Mouse (Mus musculus): ENCODE data around the gene Rhbdd3. TPM values are rescaled to one million over a fixed set of nuclear protein-coding genes. Genes with fewer than 3 reads are reported as not detected.

Rhbdd3 gene
- polyA plus RNA-seq (2012), result 1.6 and 2.0 TPM in 2 replicates

GRCm38 (mm10) chr11:5098736-5099542 lies at the start of gene Rhbdd3, which contains the start of gene Ewsr1:
Rhbdd3 (plus strand) TSS chr11:5098926.
Ewsr1 (minus strand) TSS chr11:5099266.
- Histone ChIP-seq H3K4me1 (ENCODE audit: control insufficient read depth) (peaks cover 55% of the 10 kb centered on the region), H3K36me3 (ENCODE audit: control insufficient read depth) (peaks cover 51% of the 10 kb centered on the region), H3K4me3 (replicated peaks) (peak within 1 kb of the TSS; percentile 100), H3K9me3 (ENCODE audit: control insufficient read depth, low read length) (no peaks in the 10 kb centered on the region), H3K27me3 (ENCODE audit: control insufficient read depth) (no peaks in the 10 kb centered on the region)
- peak; percentile 61 for TF ChIP-seq GATA1 (IDR thresholded peaks at IDR 0.05; ENCODE audit: low read length)
- no peak for TF ChIP-seq TAL1 (IDR thresholded peaks at IDR 0.05; ENCODE audit: low read length)

- H3K36me3 ChIP-seq (ENCODE audit: control insufficient read depth), result no peaks in the 10 kb centered on the region
- no peak overlapping the region for H3K4me3 ChIP-seq (replicated peaks)
- no peaks in the 10 kb centered on the region for H3K9me3 ChIP-seq (ENCODE audit: control insufficient read depth, low read length)
- H3K27me3 ChIP-seq (ENCODE audit: control insufficient read depth), result peaks cover 30% of the 10 kb centered on the region
- no peaks in the 10 kb centered on the region for H3K4me1 ChIP-seq (ENCODE audit: control insufficient read depth)
- no peak for TF ChIP-seq TAL1 (IDR thresholded peaks at IDR 0.05; ENCODE audit: low read length)
- no peak for TF ChIP-seq GATA1 (IDR thresholded peaks at IDR 0.05; ENCODE audit: low read length)
Measured at GRCm38 (mm10) chr11:5051629-5052028, 47.1 kb upstream of the Rhbdd3 start.

DNA sequence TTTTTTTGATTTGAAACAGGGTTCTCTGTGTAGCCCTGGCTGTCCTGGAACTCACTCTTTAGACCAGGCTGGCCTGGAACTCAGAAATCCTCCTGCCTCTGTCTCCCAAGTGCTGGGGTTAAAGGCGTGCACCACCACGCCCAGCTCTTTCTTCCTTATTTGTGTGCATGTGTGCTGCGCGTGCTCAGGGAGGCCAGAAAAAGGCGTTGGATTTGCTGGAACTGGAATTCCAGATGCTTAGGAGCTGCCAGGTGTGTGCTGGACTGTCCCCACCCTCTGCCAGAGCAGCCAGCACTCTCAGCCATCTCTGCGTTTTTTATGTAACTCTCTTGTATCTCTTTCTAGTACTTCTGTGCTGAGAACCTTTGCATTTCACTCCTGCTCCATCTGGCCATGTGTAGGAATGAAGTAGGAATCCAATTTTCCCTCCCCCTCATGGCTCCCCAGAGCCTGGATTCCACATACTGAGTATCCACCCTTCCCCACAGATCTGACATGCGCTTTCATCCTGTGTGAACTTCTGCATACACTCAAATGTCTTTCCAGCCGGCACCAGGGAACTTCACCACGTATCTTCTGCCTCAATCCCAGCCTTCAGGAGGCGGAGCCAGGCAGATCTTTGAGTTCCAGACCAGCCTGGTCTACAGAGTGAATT lies 46.4 kb upstream of the Rhbdd3 start:
- Histone ChIP-seq H3K36me3 (ENCODE audit: control insufficient read depth) (no peaks in the 10 kb centered on the region), H3K9me3 (ENCODE audit: control insufficient read depth, low read length) (peaks cover under 1% of the 10 kb centered on the region; the same call in 1 of the 2 replicates), H3K4me1 (ENCODE audit: control insufficient read depth) (no peaks in the 10 kb centered on the region), H3K4me3 (replicated peaks) (no peak overlapping the region), H3K27me3 (ENCODE audit: control insufficient read depth) (peaks cover 37% of the 10 kb centered on the region)
- TF ChIP-seq GATA1 (IDR thresholded peaks at IDR 0.05; ENCODE audit: low read length) (no peak), TAL1 (IDR thresholded peaks at IDR 0.05; ENCODE audit: low read length) (no peak)

DNA sequence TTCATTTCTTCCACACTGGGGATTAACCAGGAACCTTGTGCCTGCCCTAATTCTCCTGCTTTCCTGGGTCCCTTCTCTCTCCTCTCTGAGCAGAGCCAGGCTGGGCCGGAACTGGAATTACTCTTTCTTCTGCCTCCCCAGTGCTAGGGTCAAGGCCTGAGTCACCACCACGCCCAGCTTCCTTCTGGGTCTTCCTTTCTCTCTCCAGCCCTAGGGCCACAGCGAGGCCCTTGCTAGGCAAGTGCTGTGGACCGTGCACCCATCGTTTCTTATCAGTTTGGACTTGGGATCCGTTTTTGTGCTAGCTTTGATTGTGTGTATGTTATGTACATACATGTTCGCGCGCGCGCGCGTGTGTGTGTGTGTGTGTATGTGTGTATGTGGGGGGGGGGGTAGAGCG lies 44.6 kb upstream of the Rhbdd3 start:
- TF ChIP-seq TAL1 (IDR thresholded peaks at IDR 0.05; ENCODE audit: low read length) (no peak), GATA1 (IDR thresholded peaks at IDR 0.05; ENCODE audit: low read length) (no peak)
- H3K9me3 ChIP-seq (ENCODE audit: control insufficient read depth, low read length), result peaks cover 13% of the 10 kb centered on the region; the same call in 1 of the 2 replicates
- H3K4me1 ChIP-seq (ENCODE audit: control insufficient read depth), result peaks cover 7% of the 10 kb centered on the region
- H3K36me3 ChIP-seq (ENCODE audit: control insufficient read depth), result no peaks in the 10 kb centered on the region
- H3K27me3 ChIP-seq (ENCODE audit: control insufficient read depth), result peaks cover 52% of the 10 kb centered on the region
- no peak overlapping the region for H3K4me3 ChIP-seq (replicated peaks)

- Histone ChIP-seq H3K27me3 (ENCODE audit: control insufficient read depth) (peaks cover 58% of the 10 kb centered on the region), H3K36me3 (ENCODE audit: control insufficient read depth) (no peaks in the 10 kb centered on the region), H3K4me3 (replicated peaks) (no peak overlapping the region), H3K4me1 (ENCODE audit: control insufficient read depth) (peaks cover 11% of the 10 kb centered on the region), H3K9me3 (ENCODE audit: control insufficient read depth, low read length) (peaks cover 20% of the 10 kb centered on the region; the same call in 1 of the 2 replicates)
- no peak for TF ChIP-seq GATA1 (IDR thresholded peaks at IDR 0.05; ENCODE audit: low read length)
- no peak for TF ChIP-seq TAL1 (IDR thresholded peaks at IDR 0.05; ENCODE audit: low read length)
Measured at GRCm38 (mm10) chr11:5054874-5055273, 43.9 kb upstream of the Rhbdd3 start.

DNA sequence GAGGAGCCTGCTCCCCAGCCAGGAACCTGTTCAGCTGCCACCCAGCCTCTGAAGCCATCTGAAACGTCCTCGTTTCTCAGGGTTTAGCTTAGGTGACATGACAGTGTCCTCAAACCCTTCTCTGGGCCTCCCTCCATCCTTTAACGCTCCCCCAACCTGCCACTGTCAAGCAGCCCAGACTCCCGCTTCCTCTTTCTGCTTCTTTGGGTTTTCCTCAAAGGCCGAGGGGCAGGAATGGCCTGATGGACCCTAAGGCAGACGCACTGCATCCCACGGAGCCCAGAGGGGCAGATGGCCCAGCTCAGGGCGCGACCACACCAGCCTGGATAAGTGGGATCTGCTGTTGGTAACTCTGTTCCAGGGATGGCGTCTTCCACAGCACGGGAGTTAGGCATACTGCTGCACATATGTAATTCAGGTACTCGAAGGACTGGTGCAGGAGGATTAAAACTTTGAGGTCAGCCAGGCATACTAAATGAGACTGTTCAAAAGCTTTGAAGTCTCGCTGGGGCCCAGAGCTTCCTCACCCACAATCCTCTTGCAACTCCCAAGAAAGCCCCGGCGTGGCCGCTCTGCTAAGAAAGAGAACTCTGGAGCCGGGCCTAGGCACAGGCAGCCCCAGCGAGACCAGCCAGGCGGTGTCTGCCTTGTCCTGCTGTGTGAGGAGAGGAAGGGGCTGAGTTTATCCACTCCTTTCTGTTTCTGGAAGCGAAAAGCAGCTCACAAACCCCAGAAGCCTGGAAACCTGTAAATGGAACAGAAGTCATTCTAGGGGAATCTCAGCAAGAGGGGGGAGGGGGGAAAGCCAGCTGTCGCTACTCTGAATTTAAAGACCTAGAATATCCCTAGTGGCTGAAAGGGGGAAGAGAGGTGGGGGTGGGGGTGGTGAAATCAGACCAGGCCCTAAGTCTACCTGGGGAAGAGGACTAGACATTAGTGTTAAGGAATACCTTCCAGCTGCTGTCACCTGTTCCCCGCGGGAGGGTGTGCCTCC lies 42.5 kb upstream of the Rhbdd3 start:
- Histone ChIP-seq H3K4me3 (replicated peaks) (no peak overlapping the region), H3K4me1 (ENCODE audit: control insufficient read depth) (peaks cover 17% of the 10 kb centered on the region), H3K36me3 (ENCODE audit: control insufficient read depth) (peaks cover 5% of the 10 kb centered on the region), H3K9me3 (ENCODE audit: control insufficient read depth, low read length) (peaks cover 25% of the 10 kb centered on the region), H3K27me3 (ENCODE audit: control insufficient read depth) (peaks cover 67% of the 10 kb centered on the region)
- no peak for TF ChIP-seq TAL1 (IDR thresholded peaks at IDR 0.05; ENCODE audit: low read length)
- no peak for TF ChIP-seq GATA1 (IDR thresholded peaks at IDR 0.05; ENCODE audit: low read length)

DNA sequence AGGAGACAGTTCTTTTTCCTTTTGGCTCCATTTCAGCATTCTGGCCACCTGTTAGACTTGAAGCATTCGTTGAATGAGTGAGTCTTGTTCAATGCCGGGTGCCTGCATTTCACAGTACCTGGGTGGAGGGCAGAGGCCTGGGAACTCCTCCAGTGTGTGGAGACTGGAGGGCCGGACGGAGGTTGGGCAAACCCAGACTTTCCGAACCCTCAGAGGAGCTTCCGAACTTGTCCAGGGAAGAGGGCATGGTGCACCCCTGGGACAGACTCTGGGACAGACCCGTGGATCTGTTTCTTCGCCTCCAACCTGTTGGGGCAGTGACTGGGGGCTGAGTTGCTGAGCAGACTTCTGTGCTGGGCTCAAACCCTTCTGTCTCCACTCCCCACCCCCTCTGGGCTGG lies 41.7 kb upstream of the Rhbdd3 start:
- peaks cover 26% of the 10 kb centered on the region for H3K4me1 ChIP-seq (ENCODE audit: control insufficient read depth)
- H3K9me3 ChIP-seq (ENCODE audit: control insufficient read depth, low read length), result peaks cover 25% of the 10 kb centered on the region
- TF ChIP-seq TAL1 (IDR thresholded peaks at IDR 0.05; ENCODE audit: low read length), result no peak
- no peak for TF ChIP-seq GATA1 (IDR thresholded peaks at IDR 0.05; ENCODE audit: low read length)
- H3K36me3 ChIP-seq (ENCODE audit: control insufficient read depth), result peaks cover 5% of the 10 kb centered on the region
- no peak overlapping the region for H3K4me3 ChIP-seq (replicated peaks)
- peaks cover 75% of the 10 kb centered on the region for H3K27me3 ChIP-seq (ENCODE audit: control insufficient read depth)

- peaks cover 25% of the 10 kb centered on the region for H3K9me3 ChIP-seq (ENCODE audit: control insufficient read depth, low read length)
- peaks cover 5% of the 10 kb centered on the region for H3K36me3 ChIP-seq (ENCODE audit: control insufficient read depth)
- H3K27me3 ChIP-seq (ENCODE audit: control insufficient read depth), result peaks cover 79% of the 10 kb centered on the region
- H3K4me3 ChIP-seq (replicated peaks), result no peak overlapping the region
- H3K4me1 ChIP-seq (ENCODE audit: control insufficient read depth), result peaks cover 30% of the 10 kb centered on the region
- TF ChIP-seq GATA1 (IDR thresholded peaks at IDR 0.05; ENCODE audit: low read length) (no peak), TAL1 (IDR thresholded peaks at IDR 0.05; ENCODE audit: low read length) (no peak)
Measured at GRCm38 (mm10) chr11:5057541-5057855, 41.2 kb upstream of the Rhbdd3 start.

All from erythroblast, embryonic 14.5 days (primary cell).